Mouse (Mus musculus) midbrain, embryonic 15.5 days (tissue): ENCODE results near the gene Pank1. TPM values are rescaled to one million over a fixed set of nuclear protein-coding genes. Genes with fewer than 3 reads are reported as not detected.

Source experiments
- microRNA counts: library from miRNA; unstranded; fragments of <30 nt; microRNA quantifications from one replicate; lab custom pipeline; 2016
- microRNA-seq: library from miRNA; unstranded; fragments of <30 nt; microRNA quantifications from one replicate; pipeline ENCODE4, GENCODE M21; 2016
- polyA plus RNA-seq: library from polyadenylated mRNA; unstranded; fragments of >200 nt; fragmentation: Nextera tagmentation; extraction: Ambion mirVana; gene quantifications from 2 replicates; pipeline ENCODE4 v1.2.1, GENCODE M21; 2015

The Pank1 gene
- polyA plus RNA-seq, 1 experiment from 2014 or later: 8.3 TPM

MicroRNAs encoded within 50 kb of the gene (microRNA counts, 519-probe panel; counts per million panel counts)
- 3,496 counts per million, percentile 81 among the panel's probes with 10 or more counts for microRNA mmu-miR-107 (lab: Ali Mortazavi, UCI)

Small RNA genes lying within 50 kb of the gene (microRNA-seq; reads per million reads assigned to microRNA genes)
- gene Mir107: 2,459 reads per million, percentile 85 among the genes with 10 or more reads in this experiment

Other genes starting within 250 kb of the Pank1 start
- 0.23 and 0.49 TPM in 2 replicates for gene Ifit1bl2, start 238.7 kb downstream of the Pank1 start, polyA plus RNA-seq
- 0.46 and 0.78 TPM in 2 replicates for gene Ifit1, start 238.6 kb downstream of the Pank1 start, polyA plus RNA-seq
- gene Slc16a12, start 132.2 kb downstream of the Pank1 start, polyA plus RNA-seq: 3.5 and 3.8 TPM in 2 replicates
- gene Kif20b, start 42.9 kb upstream of the Pank1 start, polyA plus RNA-seq: 10.6 and 11.2 TPM in 2 replicates